Comparison of ENCODE assay signal across 19 mouse cellular contexts in the genomic region with DNA sequence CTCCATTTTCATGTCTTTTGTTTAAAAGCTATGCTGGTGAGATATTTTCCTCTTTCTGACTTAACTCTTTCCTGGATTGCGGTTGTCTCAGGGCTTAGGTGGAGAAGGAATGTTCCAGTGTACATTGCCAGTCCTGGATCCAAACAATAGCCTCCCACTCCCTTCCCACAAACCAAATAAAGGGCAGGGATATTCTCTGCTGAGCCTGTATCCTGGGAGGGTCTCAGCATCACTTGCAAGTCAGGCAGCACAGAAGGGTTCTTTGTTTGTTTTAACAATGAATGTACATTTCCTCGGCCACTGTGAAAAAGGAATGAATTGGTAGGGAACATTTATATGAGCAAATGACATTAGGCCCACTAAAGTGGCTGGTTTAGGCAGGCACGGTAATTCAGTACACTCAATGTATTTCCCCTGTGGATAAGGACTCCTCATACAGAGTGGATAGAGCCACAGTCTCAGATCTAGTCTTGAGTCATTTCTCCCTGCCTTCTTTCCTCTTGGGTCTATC.
DNase-seq lines count a peak whose midpoint lies in the region; ATAC-seq lines count a peak whose summit lies in the region.
"Had no signal": no experiment of that assay in that cellular context is flagged by ENCODE, and none has a peak within 500 bp of the region (broad histone marks: within the 10 kb centered on the region; RNA-seq: fewer than 3 reads in every experiment).

No protein-coding gene starts in this region.

- no peaks in the 10 kb centered on the region for H3K36me3 ChIP-seq in embryonic facial prominence, embryonic 11.5 days (replicated peaks; ENCODE audit: control insufficient read depth, insufficient read depth, low read depth, low read length)
- no peaks in the 10 kb centered on the region for H3K36me3 ChIP-seq in embryonic facial prominence, embryonic 10.5 days (replicated peaks)
- H3K36me3 ChIP-seq in hindbrain, embryonic 12.5 days, result no peaks in the 10 kb centered on the region
- H3K36me3 ChIP-seq in hindbrain, embryonic 16.5 days (ENCODE audit: control insufficient read depth, insufficient read depth, low read length), result no peaks in the 10 kb centered on the region
- no peaks in the 10 kb centered on the region for H3K36me3 ChIP-seq in forebrain, embryonic 12.5 days (replicated peaks)
- H3K36me3 ChIP-seq in midbrain, embryonic 13.5 days, result no peaks in the 10 kb centered on the region
- H3K36me3 ChIP-seq: intestine, embryonic 15.5 days; limb, embryonic 13.5 days; liver, embryonic 12.5 days had no signal

- H3K9ac ChIP-seq in embryonic facial prominence, embryonic 11.5 days (replicated peaks; ENCODE audit: low read length), result no peak overlapping the region
- no peak overlapping the region for H3K9ac ChIP-seq in hindbrain, embryonic 12.5 days
- no peak overlapping the region for H3K9ac ChIP-seq in hindbrain, embryonic 16.5 days (ENCODE audit: low read depth, low read length)
- no peak overlapping the region for H3K9ac ChIP-seq in forebrain, embryonic 12.5 days
- H3K9ac ChIP-seq in midbrain, embryonic 13.5 days (replicated peaks), result no peak overlapping the region
- H3K9ac ChIP-seq: intestine, embryonic 15.5 days; limb, embryonic 13.5 days; liver, embryonic 12.5 days had no signal

- no peak overlapping the region for H3K4me2 ChIP-seq in embryonic facial prominence, embryonic 11.5 days (ENCODE audit: low read depth, low read length)
- H3K4me2 ChIP-seq in hindbrain, embryonic 12.5 days (replicated peaks), result no peak overlapping the region
- H3K4me2 ChIP-seq in hindbrain, embryonic 16.5 days (ENCODE audit: low read length), result no peak overlapping the region
- H3K4me2 ChIP-seq in forebrain, embryonic 12.5 days, result peak overlapping the region; percentile 19; the same call in 1 of the 2 replicates
- H3K4me2 ChIP-seq in midbrain, embryonic 13.5 days (replicated peaks), result no peak overlapping the region
- H3K4me2 ChIP-seq: heart, embryonic 11.5 days; intestine, embryonic 15.5 days; limb, embryonic 13.5 days; liver, embryonic 12.5 days had no signal

- no peak for ATAC-seq in embryonic facial prominence, embryonic 11.5 days (replicated peaks; ENCODE audit: insufficient number of reproducible peaks, low FRiP score, low TSS enrichment, low read depth)
- ATAC-seq in hindbrain, embryonic 12.5 days (ENCODE audit: low FRiP score), result 0 out of 2 replicates have a peak, but pooled peaks have one; percentile 62
- ATAC-seq in hindbrain, embryonic 16.5 days, result no peak
- ATAC-seq in forebrain, embryonic 12.5 days (ENCODE audit: low FRiP score), result no peak
- no peak for ATAC-seq in midbrain, embryonic 13.5 days
- ATAC-seq: intestine, embryonic 15.5 days; liver, embryonic 12.5 days had no signal

- no peak overlapping the region for H3K4me3 ChIP-seq in embryonic facial prominence, embryonic 11.5 days (ENCODE audit: low read depth, low read length)
- no peak overlapping the region for H3K4me3 ChIP-seq in embryonic facial prominence, embryonic 10.5 days
- H3K4me3 ChIP-seq in hindbrain, embryonic 12.5 days, result no peak overlapping the region
- H3K4me3 ChIP-seq in hindbrain, embryonic 16.5 days (ENCODE audit: low read length), result no peak overlapping the region
- H3K4me3 ChIP-seq in forebrain, embryonic 12.5 days (replicated peaks), result no peak overlapping the region
- no peak overlapping the region for H3K4me3 ChIP-seq in midbrain, embryonic 13.5 days (replicated peaks)
- H3K4me3 ChIP-seq: intestine, embryonic 15.5 days; limb, embryonic 13.5 days; liver, embryonic 12.5 days had no signal

- DNase-seq in embryonic facial prominence, embryonic 11.5 days (ENCODE audit: low spot score), result peak; percentile 3
- DNase-seq in embryonic facial prominence, embryonic 10.5 days (ENCODE audit: low spot score), result no peak
- DNase-seq in MN1 (ENCODE audit: low spot score), result no peak
- DNase-seq in thymus, postnatal 0 days (ENCODE audit: low spot score), result no peak
- DNase-seq: adrenal gland, postnatal 14 days; cerebellum, adult 8-10 months; kidney, adult 8-10 months; kidney, postnatal 14 days; lung, adult 18-20 months; lung, postnatal 10 days; thymus, postnatal 14 days had no signal

- no peak overlapping the region for H3K27ac ChIP-seq in embryonic facial prominence, embryonic 11.5 days (replicated peaks; ENCODE audit: low read depth, low read length)
- no peak overlapping the region; the same call in 1 of the 2 replicates for H3K27ac ChIP-seq in embryonic facial prominence, embryonic 10.5 days (replicated peaks)
- H3K27ac ChIP-seq in hindbrain, embryonic 12.5 days, result no peak overlapping the region
- no peak overlapping the region for H3K27ac ChIP-seq in hindbrain, embryonic 16.5 days (ENCODE audit: low read depth, low read length)
- H3K27ac ChIP-seq in forebrain, embryonic 12.5 days, result peak overlapping the region; percentile 53; the same call in 1 of the 2 replicates
- H3K27ac ChIP-seq in midbrain, embryonic 13.5 days, result peak overlapping the region; percentile 65
- H3K27ac ChIP-seq: intestine, embryonic 15.5 days; limb, embryonic 13.5 days; liver, embryonic 12.5 days had no signal

- H3K27me3 ChIP-seq in embryonic facial prominence, embryonic 11.5 days (ENCODE audit: control insufficient read depth, insufficient read depth, low read length), result no peaks in the 10 kb centered on the region
- peaks cover 4% of the 10 kb centered on the region for H3K27me3 ChIP-seq in embryonic facial prominence, embryonic 10.5 days (replicated peaks; ENCODE audit: low read depth, poor library complexity, severe bottlenecking)
- H3K27me3 ChIP-seq in hindbrain, embryonic 12.5 days, result no peaks in the 10 kb centered on the region
- H3K27me3 ChIP-seq in hindbrain, embryonic 16.5 days (replicated peaks; ENCODE audit: control insufficient read depth, insufficient read depth, low read length), result no peaks in the 10 kb centered on the region
- peaks cover 13% of the 10 kb centered on the region for H3K27me3 ChIP-seq in forebrain, embryonic 12.5 days
- peaks cover 5% of the 10 kb centered on the region; the same call in 1 of the 2 replicates for H3K27me3 ChIP-seq in midbrain, embryonic 13.5 days
- H3K27me3 ChIP-seq: intestine, embryonic 15.5 days; limb, embryonic 13.5 days; liver, embryonic 12.5 days had no signal

- H3K4me1 ChIP-seq in embryonic facial prominence, embryonic 11.5 days (ENCODE audit: control insufficient read depth, insufficient read depth, low read length), result no peaks in the 10 kb centered on the region
- peaks cover 16% of the 10 kb centered on the region; the same call in 1 of the 2 replicates for H3K4me1 ChIP-seq in embryonic facial prominence, embryonic 10.5 days
- peaks cover 3% of the 10 kb centered on the region; the same call in 1 of the 2 replicates for H3K4me1 ChIP-seq in hindbrain, embryonic 12.5 days
- H3K4me1 ChIP-seq in hindbrain, embryonic 16.5 days (ENCODE audit: control insufficient read depth, insufficient read depth, low read depth, low read length), result peaks cover 6% of the 10 kb centered on the region
- peaks cover 28% of the 10 kb centered on the region for H3K4me1 ChIP-seq in forebrain, embryonic 12.5 days
- peaks cover 28% of the 10 kb centered on the region for H3K4me1 ChIP-seq in midbrain, embryonic 13.5 days (replicated peaks)
- H3K4me1 ChIP-seq: intestine, embryonic 15.5 days; liver, embryonic 12.5 days had no signal

- H3K9me3 ChIP-seq in embryonic facial prominence, embryonic 11.5 days (replicated peaks; ENCODE audit: control insufficient read depth, low read length), result no peaks in the 10 kb centered on the region
- no peaks in the 10 kb centered on the region for H3K9me3 ChIP-seq in embryonic facial prominence, embryonic 10.5 days
- no peaks in the 10 kb centered on the region for H3K9me3 ChIP-seq in hindbrain, embryonic 12.5 days (replicated peaks)
- no peaks in the 10 kb centered on the region for H3K9me3 ChIP-seq in hindbrain, embryonic 16.5 days (ENCODE audit: control insufficient read depth, low read length)
- no peaks in the 10 kb centered on the region for H3K9me3 ChIP-seq in forebrain, embryonic 12.5 days
- no peaks in the 10 kb centered on the region for H3K9me3 ChIP-seq in midbrain, embryonic 13.5 days
- H3K9me3 ChIP-seq: intestine, embryonic 15.5 days; limb, embryonic 13.5 days; liver, embryonic 12.5 days had no signal

- WGBS in embryonic facial prominence, embryonic 11.5 days, result 41% methylated on average over 3 of the region's 3 CpGs
- WGBS in embryonic facial prominence, embryonic 10.5 days, result 40% methylated on average over 3 of the region's 3 CpGs
- WGBS in hindbrain, embryonic 12.5 days, result 22% methylated on average over 3 of the region's 3 CpGs
- WGBS in hindbrain, embryonic 16.5 days, result 15% methylated on average over 3 of the region's 3 CpGs
- WGBS in forebrain, embryonic 12.5 days, result 12% methylated on average over 3 of the region's 3 CpGs
- WGBS in midbrain, embryonic 13.5 days, result 4% methylated on average over 3 of the region's 3 CpGs

Comparison
In these comparisons a context has a peak if more than half of its experiments do, and no peak if none do; other contexts are left out.
1. H3K27ac ChIP-seq: peak in forebrain, embryonic 12.5 days (single experiment) and midbrain, embryonic 13.5 days (single experiment); none in embryonic facial prominence, embryonic 11.5 days (single experiment), embryonic facial prominence, embryonic 10.5 days (single experiment), hindbrain, embryonic 12.5 days (single experiment) and hindbrain, embryonic 16.5 days (single experiment).